Mouse (Mus musculus) forebrain, embryonic 16.5 days (tissue): Measurements from ENCODE around the gene Srprb. TPM values are rescaled to one million over a fixed set of nuclear protein-coding genes. Genes with fewer than 3 reads are reported as not detected.

ENCODE experiments used
- ATAC-seq: fragments of 200-750 bp; cut with Nextera tagmentation; 2 replicates; pipeline ENCODE4 v1.8.0; 2017; ENCODE audit warnings: mild to moderate bottlenecking, moderate library complexity
- H3K27ac ChIP-seq: fragments of 300-500 bp; sonication (generic); 2 replicates; pipeline ENCODE4 v1.5.1; 2014; ENCODE audit warnings: low read length, control low read depth
- H3K27me3 ChIP-seq: fragments of 300-500 bp; sonication (generic); replicated peaks from 2 replicates; pipeline ENCODE4 v1.6.1; 2014; ENCODE audit warnings: low read length; ENCODE audit not compliant: control insufficient read depth, insufficient read depth
- H3K36me3 ChIP-seq: fragments of 300-500 bp; sonication (generic); 2 replicates; pipeline ENCODE4 v1.6.1; 2014; ENCODE audit not compliant: control insufficient read depth, insufficient read depth
- H3K4me1 ChIP-seq: fragments of 300-500 bp; sonication (generic); replicated peaks from 2 replicates; pipeline ENCODE4 v1.6.1; 2014; ENCODE audit warnings: low read length; ENCODE audit not compliant: control insufficient read depth, insufficient read depth
- H3K4me2 ChIP-seq: fragments of 300-500 bp; sonication (generic); 2 replicates; pipeline ENCODE4 v1.6.1; 2014; ENCODE audit warnings: mild to moderate bottlenecking, low read length, control low read depth
- H3K4me3 ChIP-seq: fragments of 300-500 bp; sonication (generic); replicated peaks from 2 replicates; pipeline ENCODE4 v1.5.1; 2014; ENCODE audit warnings: mild to moderate bottlenecking, low read length, control low read depth
- H3K9ac ChIP-seq: fragments of 300-500 bp; sonication (generic); replicated peaks from 2 replicates; pipeline ENCODE4 v1.6.1; 2014; ENCODE audit warnings: low read depth, low read length, control low read depth
- H3K9me3 ChIP-seq: fragments of 300-500 bp; sonication (generic); 2 replicates; pipeline ENCODE4 v1.6.1; 2016; ENCODE audit warnings: low read length; ENCODE audit not compliant: control insufficient read depth
- WGBS: fragments of 180-500 bp; shearing (Covaris S2); extraction: QIAGEN DNeasy Blood & Tissue Kit; methylation state at CpG from one replicate; pipeline ENCODE4 v1.1.7; 2014; 5-methylcytosine and 5-hydroxymethylcytosine counted together
- polyA plus RNA-seq: library from polyadenylated mRNA; unstranded; fragments of >200 nt; fragmentation: Nextera tagmentation; extraction: Ambion mirVana; gene quantifications from 2 replicates; pipeline ENCODE4 v1.2.1, GENCODE M21; 2015

Gene Srprb
- polyA plus RNA-seq, 1 experiment from 2014 or later, result 55.9 TPM

DNA sequence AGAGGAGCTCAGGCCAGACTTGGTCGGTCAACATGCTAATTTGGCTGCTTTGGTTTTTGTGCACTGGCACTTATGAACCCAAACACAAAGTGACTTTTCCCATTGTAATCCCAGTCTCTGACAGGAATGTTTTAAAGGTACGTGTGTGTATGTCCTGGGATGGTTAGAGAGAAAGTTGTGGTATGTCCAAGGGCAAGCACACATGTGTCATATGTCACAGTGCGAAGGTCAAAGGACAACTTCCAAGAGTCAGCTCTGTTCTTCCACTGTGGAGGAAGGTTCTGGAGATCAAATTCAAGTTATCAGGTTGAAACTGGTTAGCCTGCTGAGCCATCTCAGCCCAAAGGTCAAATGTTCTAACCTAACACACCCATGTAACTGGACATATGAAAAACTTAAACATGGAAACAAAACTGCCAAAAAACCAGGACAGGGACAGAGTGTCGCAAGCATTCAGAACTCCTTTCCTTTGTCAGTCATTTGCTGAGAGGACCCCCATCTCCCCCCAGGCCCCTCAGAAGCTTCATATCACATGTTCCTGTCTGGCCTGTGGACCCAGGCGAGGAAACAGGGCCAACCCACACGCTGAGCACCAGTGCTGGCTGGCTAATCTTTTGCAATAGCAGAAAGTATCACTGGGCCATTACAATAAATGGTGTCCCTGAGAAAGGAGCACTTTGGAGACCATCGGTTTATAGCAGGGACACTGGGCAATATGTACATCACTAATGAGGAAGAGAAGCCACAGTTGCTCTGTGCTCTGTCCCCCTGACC is 30.5 kb upstream of the Srprb start:
- 90% methylated on average over 7 of the region's 7 CpGs for WGBS

DNA sequence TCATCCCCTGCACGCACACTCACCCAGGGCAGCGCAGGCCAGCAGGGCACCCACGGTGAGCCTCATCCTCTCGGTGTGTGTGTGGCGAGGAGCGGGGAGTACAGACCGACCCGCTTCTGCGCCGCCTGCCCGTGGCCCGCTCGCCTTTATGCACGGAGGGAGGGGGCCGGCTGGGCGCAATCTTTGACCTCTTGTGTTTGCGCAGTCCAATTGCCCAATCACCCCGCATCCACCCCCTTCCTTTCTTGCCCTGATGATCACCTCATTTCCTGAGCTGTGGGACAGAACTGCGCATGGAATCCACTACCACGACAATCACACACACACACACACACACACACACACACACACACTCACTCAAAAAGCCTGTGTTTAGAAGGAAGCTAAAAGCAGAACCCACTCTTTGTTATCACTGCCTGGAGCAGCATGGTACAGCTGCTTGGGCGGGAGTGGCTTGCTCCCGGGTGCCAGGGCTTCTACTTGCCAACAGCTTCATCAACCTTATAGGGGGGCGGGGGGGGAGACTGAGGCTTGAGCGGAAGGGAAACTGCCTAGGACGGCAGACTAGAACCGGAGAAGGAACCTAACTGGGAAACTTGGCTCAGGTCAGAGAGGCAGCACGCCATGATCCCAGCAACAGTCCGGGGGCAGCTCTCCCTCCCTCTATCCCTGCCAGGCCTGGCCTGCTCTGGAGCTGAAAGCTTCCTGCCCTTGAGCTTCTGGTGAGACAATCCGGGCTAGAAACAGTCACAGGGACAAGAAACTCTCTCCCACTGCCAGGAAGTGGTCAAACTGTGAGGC is 28.4 kb upstream of the Srprb start, which contains the start of the genes Gm20425 and Trf:
Gene Gm20425, minus strand, starts transcription at position 157 of the 801 bp plus-strand sequence.
Gene Trf, minus strand, starts transcription at position 294 of the 801 bp plus-strand sequence.
- Histone ChIP-seq H3K4me1 (peaks cover 9% of the 10 kb centered on the region; the same call in 1 of the 2 replicates), H3K36me3 (no peaks in the 10 kb centered on the region), H3K9me3 (no peaks in the 10 kb centered on the region), H3K27me3 (no peaks in the 10 kb centered on the region), H3K4me3 (0 out of 2 replicates have a peak within 1 kb of the TSS, but pooled peaks have one; percentile 5), H3K27ac (peak within 1 kb of the TSS; percentile 12; the same call in 1 of the 2 replicates), H3K9ac (peak within 1 kb of the TSS; percentile 35), H3K4me2 (peak within 1 kb of the TSS; percentile 34)
- WGBS, result 64% methylated on average over 24 of the region's 29 CpGs
- ATAC-seq, result peak; percentile 83

More for the DNA sequence above, 30.5 kb upstream of the Srprb start:
- no peak overlapping the region for H3K27ac ChIP-seq
- no peaks in the 10 kb centered on the region for H3K9me3 ChIP-seq
- H3K4me2 ChIP-seq, result no peak overlapping the region
- no peak overlapping the region for H3K4me3 ChIP-seq
- H3K27me3 ChIP-seq, result no peaks in the 10 kb centered on the region
- H3K4me1 ChIP-seq, result peaks cover 9% of the 10 kb centered on the region; the same call in 1 of the 2 replicates
- no peak overlapping the region for H3K9ac ChIP-seq
- H3K36me3 ChIP-seq, result no peaks in the 10 kb centered on the region
- no peak for ATAC-seq

DNA sequence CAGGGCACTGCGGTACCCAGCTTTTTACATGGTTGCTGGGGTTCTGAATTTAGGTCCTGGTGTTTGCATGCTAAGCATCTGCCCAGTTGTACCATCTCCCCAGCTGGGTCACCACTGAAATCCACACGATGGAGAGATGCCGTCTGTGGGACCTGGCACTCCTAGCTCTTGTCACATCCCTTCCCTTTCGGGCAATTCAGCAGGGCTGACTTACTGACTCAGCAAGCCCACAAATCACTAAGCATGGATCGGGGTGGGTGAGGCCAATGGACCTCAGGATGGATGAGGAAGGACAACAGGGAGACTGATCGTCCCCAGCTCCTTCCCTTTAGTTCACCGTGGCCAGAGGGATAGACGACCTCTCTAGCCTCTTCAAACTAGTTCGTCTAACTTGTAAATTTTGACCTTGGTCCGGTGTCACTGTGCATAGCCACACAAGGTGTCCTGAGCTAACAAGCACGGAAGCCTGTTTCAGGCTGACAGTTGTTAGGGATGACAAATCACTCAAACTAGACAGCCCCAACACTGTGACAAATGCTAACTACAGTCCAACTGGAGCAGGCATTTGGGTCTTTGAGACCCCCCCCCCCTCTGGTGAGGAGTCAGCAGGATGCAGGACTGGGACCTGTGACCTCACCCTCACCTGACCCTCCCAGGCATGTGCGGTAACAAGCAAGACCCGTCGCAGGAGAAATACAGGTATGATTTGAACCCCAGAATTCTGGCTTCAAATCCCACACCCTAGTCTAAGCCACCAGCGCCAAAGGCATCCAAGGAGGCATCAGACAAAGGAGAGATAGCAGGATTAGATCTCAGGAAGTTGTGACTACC is 27.3 kb upstream of the Srprb start:
- no peak for ATAC-seq
- WGBS, result 91% methylated on average over 15 of the region's 15 CpGs

DNA sequence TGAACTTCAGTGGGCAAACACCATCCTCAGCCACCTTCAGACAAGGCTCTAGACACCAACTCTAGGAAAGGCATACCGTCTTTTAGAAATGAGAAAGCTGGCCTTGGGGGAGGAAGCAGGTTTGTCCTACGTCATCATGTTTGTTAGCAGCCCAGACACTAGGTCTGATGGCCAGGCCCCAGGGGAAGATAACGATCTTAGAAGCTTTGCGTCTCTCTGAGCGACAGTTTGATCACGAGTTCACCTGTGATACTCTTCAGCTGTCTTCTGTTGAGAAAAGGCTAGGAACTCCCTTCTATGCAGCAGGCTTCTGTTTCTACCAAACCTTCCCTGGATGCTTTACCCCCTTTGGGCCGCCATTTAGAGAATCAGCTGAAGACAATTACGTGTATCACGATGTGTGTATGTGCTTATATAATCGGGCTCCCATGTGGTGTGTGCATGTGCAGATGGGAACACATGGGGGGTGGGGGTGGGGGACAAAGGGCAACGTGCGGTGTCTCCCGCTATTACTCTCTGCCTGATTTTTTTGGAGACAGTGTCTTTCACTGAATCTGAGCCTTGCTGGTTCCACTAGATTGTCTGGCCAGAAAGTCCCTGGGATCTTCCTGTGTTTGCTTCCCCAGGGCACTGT is 26.6 kb upstream of the Srprb start:
- no peaks in the 10 kb centered on the region for H3K27me3 ChIP-seq
- no peak overlapping the region for H3K27ac ChIP-seq
- H3K4me2 ChIP-seq, result no peak overlapping the region
- no peaks in the 10 kb centered on the region for H3K9me3 ChIP-seq
- no peak overlapping the region for H3K4me3 ChIP-seq
- peaks cover 9% of the 10 kb centered on the region; the same call in 1 of the 2 replicates for H3K4me1 ChIP-seq
- no peaks in the 10 kb centered on the region for H3K36me3 ChIP-seq
- ATAC-seq, result no peak
- 79% methylated on average over 13 of the region's 13 CpGs for WGBS
- no peak overlapping the region for H3K9ac ChIP-seq

More for the DNA sequence above, 27.3 kb upstream of the Srprb start:
- Histone ChIP-seq H3K27ac (no peak overlapping the region), H3K9me3 (no peaks in the 10 kb centered on the region), H3K9ac (no peak overlapping the region), H3K36me3 (no peaks in the 10 kb centered on the region), H3K4me3 (no peak overlapping the region), H3K4me1 (peaks cover 9% of the 10 kb centered on the region; the same call in 1 of the 2 replicates), H3K27me3 (no peaks in the 10 kb centered on the region), H3K4me2 (no peak overlapping the region)

- Histone ChIP-seq H3K27me3 (no peaks in the 10 kb centered on the region), H3K36me3 (no peaks in the 10 kb centered on the region), H3K4me3 (no peak overlapping the region), H3K9me3 (no peaks in the 10 kb centered on the region), H3K4me2 (no peak overlapping the region), H3K9ac (no peak overlapping the region), H3K27ac (no peak overlapping the region), H3K4me1 (peaks cover 9% of the 10 kb centered on the region; the same call in 1 of the 2 replicates)
- ATAC-seq, result no peak
- WGBS, result 93% methylated on average over 16 of the region's 16 CpGs
Measured at GRCm38 (mm10) chr9:103227760-103228159, 25.8 kb upstream of the Srprb start.

GRCm38 (mm10) chr9:103226806-103227205 is 24.9 kb upstream of the Srprb start:
- ATAC-seq, result no peak
- Histone ChIP-seq H3K4me3 (no peak overlapping the region), H3K27ac (no peak overlapping the region), H3K4me1 (peaks cover 9% of the 10 kb centered on the region; the same call in 1 of the 2 replicates), H3K4me2 (no peak overlapping the region), H3K9me3 (no peaks in the 10 kb centered on the region), H3K36me3 (no peaks in the 10 kb centered on the region), H3K9ac (no peak overlapping the region), H3K27me3 (no peaks in the 10 kb centered on the region)
- WGBS, result 94% methylated on average over 15 of the region's 15 CpGs

GRCm38 (mm10) chr9:103225464-103225863 is 23.5 kb upstream of the Srprb start:
- no peak overlapping the region for H3K27ac ChIP-seq
- peaks cover 6% of the 10 kb centered on the region; the same call in 1 of the 2 replicates for H3K4me1 ChIP-seq
- H3K4me2 ChIP-seq, result no peak overlapping the region
- 65% methylated on average over 3 of the region's 3 CpGs for WGBS
- no peaks in the 10 kb centered on the region for H3K27me3 ChIP-seq
- no peak overlapping the region for H3K4me3 ChIP-seq
- ATAC-seq, result no peak
- H3K9me3 ChIP-seq, result no peaks in the 10 kb centered on the region
- H3K36me3 ChIP-seq, result no peaks in the 10 kb centered on the region
- H3K9ac ChIP-seq, result no peak overlapping the region

GRCm38 (mm10) chr9:103224721-103225120 is 22.8 kb upstream of the Srprb start:
- Histone ChIP-seq H3K4me1 (no peaks in the 10 kb centered on the region), H3K4me3 (no peak overlapping the region), H3K36me3 (no peaks in the 10 kb centered on the region), H3K27me3 (no peaks in the 10 kb centered on the region), H3K27ac (no peak overlapping the region), H3K4me2 (no peak overlapping the region), H3K9ac (no peak overlapping the region), H3K9me3 (no peaks in the 10 kb centered on the region)
- ATAC-seq, result no peak
- WGBS, result 91% methylated on average over 7 of the region's 7 CpGs
